Mouse (Mus musculus): ENCODE measurements around the gene Slc33a1.

Slc33a1 gene

GRCm38 (mm10) chr3:63897177-63897576 lies 67.4 kb downstream of the Slc33a1 start:
- DNase-seq (ENCODE audit: low read depth): no peak

DNA sequence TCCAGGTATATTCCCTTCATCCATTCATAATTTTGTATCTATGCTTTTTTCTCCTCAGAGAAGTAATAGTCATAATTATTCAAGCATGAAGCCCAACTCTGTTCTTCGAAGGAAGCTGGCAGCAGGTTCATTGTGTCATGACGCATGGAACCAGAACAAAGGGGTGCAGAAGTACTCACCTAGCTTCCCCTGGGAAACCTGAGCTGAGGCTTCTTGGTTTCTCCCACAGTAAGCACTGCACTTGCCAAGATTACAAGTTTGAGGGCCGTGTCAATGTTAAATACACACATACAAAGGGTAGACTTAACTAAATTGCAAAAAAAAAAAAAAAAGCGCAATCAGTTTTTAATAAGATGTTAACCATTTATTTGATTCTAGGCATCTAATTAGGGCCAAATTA lies 68.3 kb downstream of the Slc33a1 start:
- no peak for DNase-seq (ENCODE audit: low read depth)

DNA sequence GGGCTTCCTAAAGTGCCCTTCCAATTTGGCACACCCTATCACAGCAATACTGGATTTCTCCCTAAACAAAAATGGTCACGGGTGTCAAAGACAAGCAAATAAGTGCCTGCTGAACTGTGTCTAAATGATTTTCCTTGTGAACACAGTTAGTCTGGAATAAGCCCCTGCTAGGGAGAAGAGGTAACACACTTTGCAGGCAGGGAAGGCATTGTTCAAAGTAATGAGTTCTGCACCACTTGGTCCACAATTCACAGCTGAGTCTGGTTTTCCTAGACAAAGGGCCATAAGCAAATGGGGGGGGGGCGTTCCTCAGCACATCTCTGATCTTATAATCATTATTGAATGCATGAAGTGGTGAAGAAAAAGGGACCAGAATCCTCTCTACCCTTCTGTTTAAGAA lies 68.8 kb downstream of the Slc33a1 start:
- no peak for DNase-seq (ENCODE audit: low read depth)

DNA sequence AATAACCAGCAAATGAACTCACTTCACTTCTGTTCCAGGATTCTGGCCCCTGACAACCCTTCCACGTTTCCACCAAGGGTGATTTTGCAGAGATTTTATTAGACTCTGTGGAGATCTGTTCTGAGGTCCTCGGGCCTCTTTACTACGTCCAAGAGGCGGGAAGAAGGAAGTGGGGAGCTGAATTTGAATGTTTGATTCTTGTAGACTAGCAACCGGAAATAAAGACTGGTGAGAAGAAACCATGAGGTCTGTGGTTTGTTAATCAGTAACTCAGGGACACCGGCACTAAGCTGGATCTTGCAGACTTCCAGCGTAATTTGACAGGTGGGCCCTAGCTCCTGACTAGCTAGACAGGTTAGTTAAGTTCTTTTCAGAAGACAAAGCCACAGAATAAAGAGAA lies 70.9 kb downstream of the Slc33a1 start:
- DNase-seq (ENCODE audit: low read depth): no peak

GRCm38 (mm10) chr3:63892154-63892553 lies 72.4 kb downstream of the Slc33a1 start:
- no peak for DNase-seq (ENCODE audit: low read depth)
